Mouse (Mus musculus) kidney, postnatal 14 days (tissue): ENCODE measurements around the gene Gpr139.

Experiments used
- DNase-seq: peaks from one replicate; pipeline ENCODE4 v3.0.0; 2022; ENCODE audit warnings: mixed read lengths

Gene Gpr139

GRCm38 (mm10) chr7:119184341-119185143 is at the start of gene Gpr139:
TSS of gene Gpr139 (minus strand) at chr7:119184603.
- DNase-seq = peak; percentile 2

- no peak for DNase-seq
Measured at GRCm38 (mm10) chr7:119230971-119231370, 46.6 kb upstream of the Gpr139 start.

- no peak for DNase-seq
Measured at GRCm38 (mm10) chr7:119222706-119223105, 38.3 kb upstream of the Gpr139 start.

- DNase-seq = no peak
Measured at GRCm38 (mm10) chr7:119219121-119219520, 34.7 kb upstream of the Gpr139 start.

- DNase-seq = no peak
Measured at GRCm38 (mm10) chr7:119207251-119207650, 22.8 kb upstream of the Gpr139 start.

GRCm38 (mm10) chr7:119186374-119186773 is 2.0 kb upstream of the Gpr139 start:
- DNase-seq = peak; percentile 16

GRCm38 (mm10) chr7:119185181-119185940 is 958 bp upstream of the Gpr139 start:
- DNase-seq = no peak

- DNase-seq = no peak
Measured at GRCm38 (mm10) chr7:119181053-119181452, 3.4 kb downstream of the Gpr139 start.

- no peak for DNase-seq
Measured at GRCm38 (mm10) chr7:119160015-119160414, 24.4 kb downstream of the Gpr139 start.

- peak; percentile 44 for DNase-seq
Measured at GRCm38 (mm10) chr7:119111771-119112170, 72.6 kb downstream of the Gpr139 start.

GRCm38 (mm10) chr7:119105878-119106277 is 78.5 kb downstream of the Gpr139 start:
- no peak for DNase-seq

GRCm38 (mm10) chr7:119096583-119096982 is 87.8 kb downstream of the Gpr139 start:
- DNase-seq = no peak
